In the genomic region with DNA sequence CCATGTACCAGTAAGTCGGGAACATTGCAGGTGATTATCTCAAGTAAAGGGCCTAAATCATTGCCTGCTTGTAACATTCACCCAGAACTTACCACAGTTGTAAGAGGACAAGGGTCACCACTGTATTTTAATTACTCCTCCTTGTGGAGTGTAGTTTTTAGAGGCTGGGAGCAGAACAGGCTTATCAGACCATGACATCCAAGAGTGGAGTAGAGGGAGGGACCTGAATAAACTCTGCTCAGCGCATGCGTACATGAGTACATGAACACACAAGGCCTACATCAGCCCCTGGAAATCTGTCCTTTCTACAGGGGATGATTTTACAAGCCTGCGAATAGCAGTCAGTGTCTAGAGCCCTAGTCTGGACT, we compare ENCODE assay signal across 18 mouse cellular contexts.
DNase-seq lines count a peak whose midpoint lies in the region; ATAC-seq and TF ChIP-seq lines count a peak whose summit lies in the region.
"Had no signal": no experiment of that assay in that cellular context is flagged by ENCODE, and none has a peak within 500 bp of the region (broad histone marks: within the 10 kb centered on the region; RNA-seq: fewer than 3 reads in every experiment).

No protein-coding gene starts in this region.

- H3K27ac ChIP-seq in lung, postnatal 0 days (ENCODE audit: low read length) = no peak overlapping the region
- peak overlapping the region; percentile 51 for H3K27ac ChIP-seq in kidney, embryonic 15.5 days
- H3K27ac ChIP-seq: embryonic facial prominence, embryonic 12.5 days; forebrain, embryonic 12.5 days; hindbrain, postnatal 0 days; liver, embryonic 13.5 days had no signal

- ATAC-seq in lung, postnatal 0 days = peak; percentile 72
- peak; percentile 90 for ATAC-seq in kidney, embryonic 15.5 days (replicated peaks; ENCODE audit: low FRiP score)

- TF ChIP-seq CTCF in lung, postnatal 0 days (IDR thresholded peaks at IDR 0.05) = no peak

- no peaks in the 10 kb centered on the region for H3K27me3 ChIP-seq in lung, postnatal 0 days (replicated peaks; ENCODE audit: insufficient read depth, low read length)
- no peaks in the 10 kb centered on the region for H3K27me3 ChIP-seq in kidney, embryonic 15.5 days
- H3K27me3 ChIP-seq: embryonic facial prominence, embryonic 12.5 days; liver, embryonic 13.5 days; megakaryocyte, embryonic 14.5 days had no signal

- H3K4me2 ChIP-seq in lung, postnatal 0 days (replicated peaks; ENCODE audit: low read depth, low read length) = no peak overlapping the region
- H3K4me2 ChIP-seq in kidney, embryonic 15.5 days = no peak overlapping the region
- H3K4me2 ChIP-seq: embryonic facial prominence, embryonic 12.5 days; forebrain, embryonic 12.5 days; liver, embryonic 13.5 days had no signal

- TF ChIP-seq EP300 in lung, postnatal 0 days (IDR thresholded peaks at IDR 0.05) = no peak

- H3K36me3 ChIP-seq in lung, postnatal 0 days (ENCODE audit: insufficient read depth, low read length) = no peaks in the 10 kb centered on the region
- no peaks in the 10 kb centered on the region for H3K36me3 ChIP-seq in kidney, embryonic 15.5 days
- H3K36me3 ChIP-seq: embryonic facial prominence, embryonic 12.5 days; forebrain, embryonic 12.5 days; liver, embryonic 13.5 days had no signal

- H3K9me3 ChIP-seq in lung, postnatal 0 days (ENCODE audit: low read length) = no peaks in the 10 kb centered on the region
- H3K9me3 ChIP-seq in kidney, embryonic 15.5 days (replicated peaks) = no peaks in the 10 kb centered on the region
- H3K9me3 ChIP-seq: embryonic facial prominence, embryonic 12.5 days; forebrain, embryonic 12.5 days; liver, embryonic 13.5 days had no signal

- peak; percentile 11 for DNase-seq in lung, postnatal 0 days (ENCODE audit: low spot score)
- DNase-seq in lung, postnatal 25 days (ENCODE audit: low spot score) = no peak
- DNase-seq in kidney, adult 18-20 months = peak; percentile 4
- peak; percentile 6 to 29 for DNase-seq in kidney, postnatal 36 days
- no peak for DNase-seq in cerebellum, adult 8-10 months
- no peak for DNase-seq in cerebellum, postnatal 4 days (ENCODE audit: low spot score in 2 of 2)
- no peak for DNase-seq in embryo, embryonic 11 days
- DNase-seq: adrenal gland, postnatal 36 days; cerebellum, postnatal 10 days; gastrocnemius, postnatal 36 days; liver, embryonic 13.5 days; lung, adult 2 months; spleen, adult 18-20 months had no signal

- H3K4me1 ChIP-seq in lung, postnatal 0 days (ENCODE audit: insufficient read depth, low read depth, low read length) = no peaks in the 10 kb centered on the region
- 0 out of 2 replicates have a peak, but pooled peaks cover 3% of the 10 kb centered on the region for H3K4me1 ChIP-seq in kidney, embryonic 15.5 days
- H3K4me1 ChIP-seq: embryonic facial prominence, embryonic 12.5 days; liver, embryonic 13.5 days; megakaryocyte, embryonic 14.5 days had no signal

- H3K9ac ChIP-seq in lung, postnatal 0 days (replicated peaks; ENCODE audit: low read depth) = no peak overlapping the region
- H3K9ac ChIP-seq in kidney, embryonic 15.5 days = no peak overlapping the region
- H3K9ac ChIP-seq: embryonic facial prominence, embryonic 12.5 days; forebrain, embryonic 12.5 days; liver, embryonic 13.5 days had no signal

- H3K4me3 ChIP-seq in lung, postnatal 0 days (ENCODE audit: low read depth, low read length) = no peak overlapping the region
- H3K4me3 ChIP-seq in kidney, embryonic 15.5 days (replicated peaks) = no peak overlapping the region
- H3K4me3 ChIP-seq: embryonic facial prominence, embryonic 12.5 days; forebrain, embryonic 12.5 days; liver, embryonic 13.5 days had no signal

- WGBS in lung, postnatal 0 days = 80% methylated on average over 4 of the region's 4 CpGs
- 62% methylated on average over 4 of the region's 4 CpGs for WGBS in kidney, embryonic 15.5 days

Comparison
In these comparisons a context has a peak if more than half of its experiments do, and no peak if none do; other contexts are left out.
1. DNase-seq: peak in lung, postnatal 0 days (single experiment), kidney, adult 18-20 months (single experiment) and kidney, postnatal 36 days (2 of 2); none in lung, postnatal 25 days (single experiment), cerebellum, adult 8-10 months (single experiment), cerebellum, postnatal 4 days (0 of 2) and embryo, embryonic 11 days (single experiment).